Mouse (Mus musculus) limb, embryonic 14.5 days (tissue): Measurements from ENCODE around the gene 4930470P17Rik. TPM values are rescaled to one million over a fixed set of nuclear protein-coding genes. Genes with fewer than 3 reads are reported as not detected.
"Not testable (repeated sequence)": the region's sequence is repeated elsewhere in the genome, so short reads cannot be mapped to it uniquely, and the experiment has no call there.

Experiments used
- ATAC-seq: fragments of 200-750 bp; cut with Nextera tagmentation; 2 replicates; pipeline ENCODE4 v1.8.0; 2017; ENCODE audit warnings: low read depth, moderate number of reproducible peaks, moderate TSS enrichment; ENCODE audit not compliant: low FRiP score
- DNase-seq: peaks from one replicate; pipeline ENCODE4 v3.0.0-alpha.2; 2015; ENCODE audit warnings: low spot score
- H3K27ac ChIP-seq: fragments of 300-500 bp; sonication (generic); replicated peaks from 2 replicates; pipeline ENCODE4 v1.5.1; 2014; ENCODE audit warnings: low read depth, mild to moderate bottlenecking, low read length, moderate library complexity, mixed read lengths
- H3K27me3 ChIP-seq: fragments of 300-500 bp; sonication (generic); 2 replicates; pipeline ENCODE4 v1.6.1; 2014; ENCODE audit warnings: low read length, mixed read lengths; ENCODE audit not compliant: control insufficient read depth, insufficient read depth
- H3K36me3 ChIP-seq: fragments of 300-500 bp; sonication (generic); 2 replicates; pipeline ENCODE4 v1.6.1; 2014; ENCODE audit warnings: mild to moderate bottlenecking, low read length, moderate library complexity, mixed read lengths; ENCODE audit not compliant: control insufficient read depth, insufficient read depth
- H3K4me1 ChIP-seq: fragments of 300-500 bp; sonication (generic); 2 replicates; pipeline ENCODE4 v1.6.1; 2014; ENCODE audit warnings: antibody characterized with exemption, low read length, mixed read lengths; ENCODE audit not compliant: control insufficient read depth, insufficient read depth
- H3K4me2 ChIP-seq: fragments of 300-500 bp; sonication (generic); replicated peaks from 2 replicates; pipeline ENCODE4 v1.6.1; 2014; ENCODE audit warnings: low read depth, mild to moderate bottlenecking, low read length, moderate library complexity; ENCODE audit not compliant: severe bottlenecking
- H3K4me3 ChIP-seq: fragments of 300-500 bp; sonication (generic); replicated peaks from 2 replicates; pipeline ENCODE4 v1.5.1; 2014; ENCODE audit warnings: low read length
- H3K9ac ChIP-seq: fragments of 300-500 bp; sonication (generic); 2 replicates; pipeline ENCODE4 v1.6.1; 2014; ENCODE audit warnings: mild to moderate bottlenecking, low read depth, low read length, moderate library complexity; ENCODE audit not compliant: severe bottlenecking
- H3K9me3 ChIP-seq: fragments of 300-500 bp; sonication (generic); 2 replicates; pipeline ENCODE4 v1.6.1; 2016; ENCODE audit warnings: low read length; ENCODE audit not compliant: control insufficient read depth
- POLR2A ChIP-seq: fragments of 200-500 bp; IDR thresholded peaks from 2 replicates; pipeline ENCODE4 v1.8.0; 2012; ENCODE audit warnings: inconsistent platforms, mild to moderate bottlenecking, moderate library complexity, borderline replicate concordance; ENCODE audit not compliant: insufficient read depth, insufficient read length; ENCODE audit errors: extremely low read depth
- WGBS: fragments of 180-500 bp; shearing (Covaris S2); extraction: QIAGEN DNeasy Blood & Tissue Kit; methylation state at CpG from one replicate; pipeline ENCODE4 v1.1.7; 2014; 5-methylcytosine and 5-hydroxymethylcytosine counted together
- polyA plus RNA-seq, 2 experiments: library from polyadenylated mRNA; depleted of rRNA in 1 of 2; stranded (reverse) in 1 of 2; unstranded in 1 of 2; fragments of >200 nt; fragmentation: Nextera tagmentation in 1 of 2; extraction: Ambion mirVana in 1 of 2; gene quantifications; 2 replicates each; pipeline versions ENCODE4 v1.2.1 to v1.2.3; 2012 to 2014

The 4930470P17Rik gene
- polyA plus RNA-seq, 2 experiments: not detected

- Histone ChIP-seq H3K4me3 (no peak overlapping the region), H3K4me2 (no peak overlapping the region), H3K4me1 (peaks cover 8% of the 10 kb centered on the region; the same call in 1 of the 2 replicates), H3K9ac (no peak overlapping the region), H3K36me3 (no peaks in the 10 kb centered on the region), H3K27ac (no peak overlapping the region), H3K9me3 (no peaks in the 10 kb centered on the region), H3K27me3 (no peaks in the 10 kb centered on the region)
- DNase-seq (no peak), ATAC-seq (no peak)
- 43% methylated on average over 8 of the region's 8 CpGs for WGBS
- TF ChIP-seq POLR2A: no peak
Measured at GRCm38 (mm10) chr2:170638746-170639145, 36.9 kb upstream of the 4930470P17Rik start.

GRCm38 (mm10) chr2:170632998-170633622 lies 31.3 kb upstream of the 4930470P17Rik start:
- H3K9ac ChIP-seq: no peak overlapping the region
- no peak overlapping the region for H3K27ac ChIP-seq
- 100% methylated on average over 2 of the region's 2 CpGs for WGBS
- no peak overlapping the region for H3K4me3 ChIP-seq
- H3K4me1 ChIP-seq: no peaks in the 10 kb centered on the region
- ATAC-seq (no peak), DNase-seq (no peak)
- H3K4me2 ChIP-seq: no peak overlapping the region
- no peaks in the 10 kb centered on the region for H3K36me3 ChIP-seq
- H3K9me3 ChIP-seq: no peaks in the 10 kb centered on the region
- no peaks in the 10 kb centered on the region for H3K27me3 ChIP-seq
- no peak for TF ChIP-seq POLR2A

GRCm38 (mm10) chr2:170632386-170632785 lies 30.6 kb upstream of the 4930470P17Rik start:
- Histone ChIP-seq H3K27ac (no peak overlapping the region), H3K4me1 (no peaks in the 10 kb centered on the region), H3K36me3 (no peaks in the 10 kb centered on the region), H3K4me2 (no peak overlapping the region), H3K9me3 (no peaks in the 10 kb centered on the region), H3K27me3 (no peaks in the 10 kb centered on the region), H3K9ac (no peak overlapping the region), H3K4me3 (no peak overlapping the region)
- no peak for ATAC-seq
- TF ChIP-seq POLR2A: no peak
- DNase-seq: no peak

GRCm38 (mm10) chr2:170631375-170631774 lies 29.6 kb upstream of the 4930470P17Rik start:
- Histone ChIP-seq H3K4me3 (no peak overlapping the region), H3K36me3 (no peaks in the 10 kb centered on the region), H3K9ac (no peak overlapping the region), H3K9me3 (no peaks in the 10 kb centered on the region), H3K4me1 (no peaks in the 10 kb centered on the region), H3K27ac (no peak overlapping the region), H3K4me2 (no peak overlapping the region), H3K27me3 (no peaks in the 10 kb centered on the region)
- ATAC-seq (no peak), DNase-seq (no peak)
- no peak for TF ChIP-seq POLR2A
- WGBS: 100% methylated on average over 1 of the region's 1 CpGs

- no peak for DNase-seq
- Histone ChIP-seq H3K36me3 (no peaks in the 10 kb centered on the region), H3K9me3 (no peaks in the 10 kb centered on the region), H3K4me3 (no peak overlapping the region), H3K9ac (no peak overlapping the region), H3K4me2 (no peak overlapping the region), H3K4me1 (no peaks in the 10 kb centered on the region), H3K27ac (no peak overlapping the region), H3K27me3 (no peaks in the 10 kb centered on the region)
- no peak for ATAC-seq
- 84% methylated on average over 11 of the region's 11 CpGs for WGBS
- TF ChIP-seq POLR2A: no peak
Measured at GRCm38 (mm10) chr2:170630553-170630952, 28.7 kb upstream of the 4930470P17Rik start.

- ATAC-seq, H3K9me3 ChIP-seq, DNase-seq, H3K4me3 ChIP-seq, H3K4me2 ChIP-seq, H3K27me3 ChIP-seq, H3K27ac ChIP-seq, H3K36me3 ChIP-seq, H3K4me1 ChIP-seq, H3K9ac ChIP-seq: not testable (repeated sequence)
- WGBS: 73% methylated on average over 11 of the region's 11 CpGs
Measured at GRCm38 (mm10) chr2:170627991-170628390, 26.2 kb upstream of the 4930470P17Rik start.

GRCm38 (mm10) chr2:170624201-170624880 lies 22.5 kb upstream of the 4930470P17Rik start:
- not testable (repeated sequence) for H3K9ac ChIP-seq, H3K27ac ChIP-seq, ATAC-seq, DNase-seq, H3K4me2 ChIP-seq, H3K36me3 ChIP-seq, H3K9me3 ChIP-seq, H3K27me3 ChIP-seq, H3K4me1 ChIP-seq, H3K4me3 ChIP-seq
- WGBS: 67% methylated on average over 1 of the region's 1 CpGs
